Comparison of ENCODE assay signal across 8 mouse cellular contexts in genomic region chr10:20724906-20725305, GRCm38 (mm10). TPM values are rescaled to one million over a fixed set of nuclear protein-coding genes. Genes with fewer than 3 reads are reported as not detected.
DNase-seq lines count a peak whose midpoint lies in the region; ATAC-seq lines count a peak whose summit lies in the region.

TSS of gene Pde7b (minus strand) at chr10:20725078.

- H3K9me3 ChIP-seq in embryonic facial prominence, embryonic 10.5 days, result no peaks in the 10 kb centered on the region
- H3K9me3 ChIP-seq in intestine, embryonic 14.5 days (ENCODE audit: control insufficient read depth, low read length), result no peaks in the 10 kb centered on the region

- peak within 1 kb of the TSS; percentile 62 for H3K27ac ChIP-seq in embryonic facial prominence, embryonic 10.5 days (replicated peaks)
- peak within 1 kb of the TSS; percentile 12 for H3K27ac ChIP-seq in intestine, embryonic 14.5 days (ENCODE audit: low read depth)

- DNase-seq in adrenal gland, adult 2 months, result peak; percentile 87
- peak; percentile 87 for DNase-seq in embryonic facial prominence, embryonic 10.5 days (ENCODE audit: low spot score)
- DNase-seq in gastrocnemius, postnatal 36 days, result peak; percentile 76 to 82
- peak; percentile 79 for DNase-seq in intestine, embryonic 14.5 days (ENCODE audit: low spot score)
- DNase-seq in left cerebral cortex, adult 9 months (ENCODE audit: low spot score in 2 of 2), result peak; percentile 51 to 78
- peak; percentile 44 for DNase-seq in retina, postnatal 7 days (ENCODE audit: low read depth, low spot score)
- peak; percentile 76 for DNase-seq in urinary bladder, postnatal 14 days (ENCODE audit: low spot score)

- no peaks in the 10 kb centered on the region for H3K27me3 ChIP-seq in embryonic facial prominence, embryonic 10.5 days (replicated peaks; ENCODE audit: low read depth, poor library complexity, severe bottlenecking)
- H3K27me3 ChIP-seq in intestine, embryonic 14.5 days (replicated peaks; ENCODE audit: control insufficient read depth, insufficient read depth, low read length), result no peaks in the 10 kb centered on the region

- intact Hi-C loops in gastrocnemius, postnatal 36 days (cut with DNase I), result loop anchor here (5.0 kb wide), 1 partner anchor 53 kb away; no protein-coding TSS in a partner anchor

- peak within 1 kb of the TSS; percentile 41 for H3K9ac ChIP-seq in intestine, embryonic 14.5 days (ENCODE audit: low read length)

- 8% methylated on average over 17 of the region's 17 CpGs for WGBS in embryonic facial prominence, embryonic 10.5 days
- WGBS in intestine, embryonic 14.5 days, result 6% methylated on average over 17 of the region's 17 CpGs

- peak within 1 kb of the TSS; percentile 50 for H3K4me3 ChIP-seq in embryonic facial prominence, embryonic 10.5 days
- H3K4me3 ChIP-seq in intestine, embryonic 14.5 days (ENCODE audit: low read depth, low read length), result peak within 1 kb of the TSS; percentile 39

- H3K4me2 ChIP-seq in intestine, embryonic 14.5 days (ENCODE audit: low read length), result peak within 1 kb of the TSS; percentile 55

- ATAC-seq in intestine, embryonic 14.5 days (replicated peaks; ENCODE audit: low FRiP score, low TSS enrichment, low read depth), result peak; percentile 87
- peak; percentile 97 for ATAC-seq in megakaryocyte, adult 5-6 weeks (ENCODE audit: poor library complexity, severe bottlenecking)

- no peaks in the 10 kb centered on the region for H3K36me3 ChIP-seq in embryonic facial prominence, embryonic 10.5 days (replicated peaks)
- H3K36me3 ChIP-seq in intestine, embryonic 14.5 days (ENCODE audit: control insufficient read depth, insufficient read depth, low read length), result no peaks in the 10 kb centered on the region

- H3K4me1 ChIP-seq in embryonic facial prominence, embryonic 10.5 days, result peaks cover 38% of the 10 kb centered on the region
- peaks cover 15% of the 10 kb centered on the region; the same call in 1 of the 2 replicates for H3K4me1 ChIP-seq in intestine, embryonic 14.5 days (replicated peaks; ENCODE audit: control insufficient read depth, insufficient read depth, low read length)

RNA-seq across cellular contexts. Expression of gene Pde7b, which starts in this region (rescaled TPM):
- 10 to 100 TPM; 12.4 to 15.8 TPM for total RNA-seq in adrenal gland, adult 2 months (2021)
- polyA plus RNA-seq in adrenal gland, adult 2 months (2012; rRNA removed), result 3.3 and 3.5 TPM in 2 replicates
- polyA plus RNA-seq in embryonic facial prominence, embryonic 10.5 days (2016; fragmentation: Nextera tagmentation; extraction: Ambion mirVana), result 1.7 and 2.8 TPM in 2 replicates
- total RNA-seq in gastrocnemius, postnatal 36 days (2021), result 10 to 100 TPM; 32.3 to 39.7 TPM
- 2.8 TPM in 2 replicates for polyA plus RNA-seq in intestine, embryonic 14.5 days (2014; fragmentation: Nextera tagmentation; extraction: Ambion mirVana)
- 5.2 and 7.4 TPM in 2 replicates for total RNA-seq in megakaryocyte, adult 5-6 weeks (2015)
- total RNA-seq in megakaryocyte, adult 5-6 weeks (2017), result 3.8 and 6.7 TPM in 2 replicates

Comparison
In these comparisons a context has a peak if more than half of its experiments do, and no peak if none do; other contexts are left out.
1. Peak in every context shown above with its lines: DNase-seq, ATAC-seq, H3K4me3 ChIP-seq and H3K27ac ChIP-seq.